10 mouse cellular contexts compared by ENCODE assay signal in genomic region chr7:96334361-96334760, GRCm38 (mm10).
DNase-seq lines count a peak whose midpoint lies in the region; ATAC-seq and TF ChIP-seq lines count a peak whose summit lies in the region.
"Had no signal": no experiment of that assay in that cellular context is flagged by ENCODE, and none has a peak within 500 bp of the region (broad histone marks: within the 10 kb centered on the region; RNA-seq: fewer than 3 reads in every experiment).

No protein-coding gene starts in this region.

- TF ChIP-seq CTCF in cerebellum, adult 2 months (IDR thresholded peaks at IDR 0.05; ENCODE audit: borderline replicate concordance, insufficient read depth, low read depth, low read length), result no peak

- intact Hi-C loops in heart, postnatal 14 days (cut with DNase I), result no loop called here

- no peaks in the 10 kb centered on the region for H3K36me3 ChIP-seq in heart, embryonic 12.5 days
- H3K36me3 ChIP-seq: embryonic facial prominence, embryonic 15.5 days had no signal

- H3K4me3 ChIP-seq in heart, embryonic 12.5 days, result no peak overlapping the region
- H3K4me3 ChIP-seq in cerebellum, adult 2 months (replicated peaks; ENCODE audit: insufficient read depth, low read depth, low read length), result no peak overlapping the region
- H3K4me3 ChIP-seq: embryonic facial prominence, embryonic 15.5 days had no signal

- no peak for ATAC-seq in heart, embryonic 12.5 days (ENCODE audit: insufficient number of reproducible peaks, low FRiP score)
- ATAC-seq: hindbrain, postnatal 0 days had no signal

- peak; percentile 19 to 37 for DNase-seq in heart, postnatal 14 days
- peak; percentile 49 for DNase-seq in testis, postnatal 10 days (ENCODE audit: low spot score)
- no peak for DNase-seq in testis, postnatal 14 days (ENCODE audit: low spot score)
- peak; percentile 65 for DNase-seq in kidney, postnatal 10 days
- DNase-seq in right cerebral cortex, postnatal 36 days (ENCODE audit: low spot score in 2 of 2), result no peak
- no peak for DNase-seq in left cerebral cortex, adult 11 months (ENCODE audit: low spot score)
- DNase-seq in cerebellum, adult 2 months, result no peak

- H3K9me3 ChIP-seq in heart, embryonic 12.5 days (replicated peaks), result no peaks in the 10 kb centered on the region
- H3K9me3 ChIP-seq: embryonic facial prominence, embryonic 15.5 days had no signal

- H3K9ac ChIP-seq in heart, embryonic 12.5 days, result no peak overlapping the region
- H3K9ac ChIP-seq: embryonic facial prominence, embryonic 15.5 days had no signal

- no peak overlapping the region for H3K4me2 ChIP-seq in heart, embryonic 12.5 days
- H3K4me2 ChIP-seq: embryonic facial prominence, embryonic 15.5 days had no signal

- 21% methylated on average over 2 of the region's 2 CpGs for WGBS in heart, embryonic 12.5 days
- WGBS in cerebellum, adult 2 months, result 65% methylated on average over 2 of the region's 2 CpGs

- TF ChIP-seq POLR2A in cerebellum, adult 2 months (IDR thresholded peaks at IDR 0.05; ENCODE audit: borderline replicate concordance, insufficient read depth, low read length), result no peak

- H3K27ac ChIP-seq in heart, embryonic 12.5 days (ENCODE audit: poor library complexity, severe bottlenecking), result no peak overlapping the region
- no peak overlapping the region for H3K27ac ChIP-seq in cerebellum, adult 2 months (ENCODE audit: insufficient read depth, low read length)
- H3K27ac ChIP-seq: embryonic facial prominence, embryonic 15.5 days; hindbrain, postnatal 0 days had no signal

- no peaks in the 10 kb centered on the region for H3K4me1 ChIP-seq in heart, embryonic 12.5 days (replicated peaks)
- no peaks in the 10 kb centered on the region for H3K4me1 ChIP-seq in cerebellum, adult 2 months (ENCODE audit: control insufficient read depth, insufficient read depth, low read length)
- H3K4me1 ChIP-seq: embryonic facial prominence, embryonic 15.5 days had no signal

- no peaks in the 10 kb centered on the region for H3K27me3 ChIP-seq in heart, embryonic 12.5 days (replicated peaks)
- no peaks in the 10 kb centered on the region for H3K27me3 ChIP-seq in cerebellum, adult 2 months (ENCODE audit: control insufficient read depth, insufficient read depth, low read length)
- H3K27me3 ChIP-seq: embryonic facial prominence, embryonic 15.5 days had no signal

Comparison
In these comparisons a context has a peak if more than half of its experiments do, and no peak if none do; other contexts are left out.
1. DNase-seq: peak in heart, postnatal 14 days (2 of 2), testis, postnatal 10 days (single experiment) and kidney, postnatal 10 days (single experiment); none in testis, postnatal 14 days (single experiment), right cerebral cortex, postnatal 36 days (0 of 2), left cerebral cortex, adult 11 months (single experiment) and cerebellum, adult 2 months (0 of 2).